Mouse (Mus musculus): ENCODE data around the gene Khdrbs2.

- no peak for TF ChIP-seq CTCF (conservative IDR thresholded peaks at IDR 0.05; ENCODE audit: low read length)
- TF ChIP-seq POU5F1 (IDR thresholded peaks at IDR 0.05; ENCODE audit: borderline replicate concordance, low read length): no peak
Observed at GRCm38 (mm10) chr1:32471502-32472214, 299.1 kb downstream of the Khdrbs2 start.
